Mouse (Mus musculus) retina, embryonic 14.5 days (tissue): ENCODE measurements around the gene Timm44.

Experiments used
- DNase-seq: peaks from one replicate; pipeline ENCODE4 v3.0.0-alpha.2; 2015; ENCODE audit warnings: low spot score

The Timm44 gene

GRCm38 (mm10) chr8:4237814-4238433 lies 37.8 kb downstream of the Timm44 start:
- no peak for DNase-seq

- no peak for DNase-seq
These were observed 44.9 kb downstream of the Timm44 start for GRCm38 (mm10) chr8:4230612-4231351.

GRCm38 (mm10) chr8:4229784-4230183 lies 45.9 kb downstream of the Timm44 start:
- no peak for DNase-seq

GRCm38 (mm10) chr8:4227919-4228318 lies 47.8 kb downstream of the Timm44 start:
- no peak for DNase-seq

GRCm38 (mm10) chr8:4226739-4227347 lies 48.9 kb downstream of the Timm44 start, which contains the start of gene Lrrc8e:
Gene Lrrc8e (plus strand): TSS chr8:4226827.
- no peak for DNase-seq

- no peak for DNase-seq
These were observed 49.4 kb downstream of the Timm44 start for GRCm38 (mm10) chr8:4226323-4226722.

GRCm38 (mm10) chr8:4222059-4222458 lies 53.7 kb downstream of the Timm44 start:
- DNase-seq = no peak

- no peak for DNase-seq
These were observed 56.1 kb downstream of the Timm44 start for GRCm38 (mm10) chr8:4219617-4220016.

- peak; percentile 84 for DNase-seq
These were observed 58.7 kb downstream of the Timm44 start, which contains the start of gene Prr36 for GRCm38 (mm10) chr8:4216791-4217621. Gene Prr36 (minus strand): TSS chr8:4217459.

GRCm38 (mm10) chr8:4216296-4216695 lies 59.4 kb downstream of the Timm44 start:
- DNase-seq = peak; percentile 17

- DNase-seq = peak; percentile 63
These were observed 61.4 kb downstream of the Timm44 start for GRCm38 (mm10) chr8:4214006-4214980.

GRCm38 (mm10) chr8:4213210-4214005 lies 62.3 kb downstream of the Timm44 start:
- peak; percentile 59 for DNase-seq

- DNase-seq = no peak
These were observed 62.9 kb downstream of the Timm44 start for GRCm38 (mm10) chr8:4212809-4213209.

- DNase-seq = no peak
These were observed 64.6 kb downstream of the Timm44 start for GRCm38 (mm10) chr8:4211097-4211496.
